Mouse (Mus musculus): ENCODE results near the gene Atp8a1. TPM values are rescaled to one million over a fixed set of nuclear protein-coding genes. Genes with fewer than 3 reads are reported as not detected.
"Not testable (repeated sequence)": the region's sequence is repeated elsewhere in the genome, so short reads cannot be mapped to it uniquely, and the experiment has no call there.

Gene Atp8a1
- total and polyA plus RNA-seq, 2 experiments = 3.8 to 5.1 TPM

GRCm38 (mm10) chr5:67823771-67824170 is 23.5 kb downstream of the Atp8a1 start:
- TF ChIP-seq POLR2A (IDR thresholded peaks at IDR 0.05; ENCODE audit: extremely low read depth, insufficient read depth, low read length) (no peak), CTCF (IDR thresholded peaks at IDR 0.05; ENCODE audit: low read depth, low read length) (no peak)
- no peaks in the 10 kb centered on the region for H3K4me1 ChIP-seq (ENCODE audit: control insufficient read depth, insufficient read depth, low read length)
- DNase-seq (ENCODE audit: extremely low read depth, low read depth, low spot score) = no peak
- H3K36me3 ChIP-seq (ENCODE audit: control insufficient read depth, insufficient read depth, low read length) = no peaks in the 10 kb centered on the region
- H3K27ac ChIP-seq (replicated peaks; ENCODE audit: insufficient read depth, low read depth, low read length) = no peak overlapping the region
- H3K79me2 ChIP-seq (ENCODE audit: control insufficient read depth, insufficient read depth, low read length) = no peaks in the 10 kb centered on the region
- no peak overlapping the region for H3K9ac ChIP-seq (ENCODE audit: low read depth, low read length)
- 76% methylated on average over 5 of the region's 5 CpGs for WGBS
- H3K4me3 ChIP-seq (ENCODE audit: insufficient read depth, low read depth, low read length) = no peak overlapping the region
- no peaks in the 10 kb centered on the region for H3K27me3 ChIP-seq (ENCODE audit: control insufficient read depth, insufficient read depth, low read length)

GRCm38 (mm10) chr5:67822619-67823018 is 24.6 kb downstream of the Atp8a1 start:
- Histone ChIP-seq H3K27me3 (ENCODE audit: control insufficient read depth, insufficient read depth, low read length) (no peaks in the 10 kb centered on the region), H3K4me3 (ENCODE audit: insufficient read depth, low read depth, low read length) (no peak overlapping the region), H3K4me1 (ENCODE audit: control insufficient read depth, insufficient read depth, low read length) (no peaks in the 10 kb centered on the region; the same call in 1 of the 2 replicates), H3K27ac (replicated peaks; ENCODE audit: insufficient read depth, low read depth, low read length) (peak overlapping the region; percentile 32; the same call in 1 of the 2 replicates), H3K9ac (ENCODE audit: low read depth, low read length) (no peak overlapping the region), H3K79me2 (ENCODE audit: control insufficient read depth, insufficient read depth, low read length) (no peaks in the 10 kb centered on the region), H3K36me3 (ENCODE audit: control insufficient read depth, insufficient read depth, low read length) (no peaks in the 10 kb centered on the region)
- TF ChIP-seq CTCF (IDR thresholded peaks at IDR 0.05; ENCODE audit: low read depth, low read length) (no peak), POLR2A (IDR thresholded peaks at IDR 0.05; ENCODE audit: extremely low read depth, insufficient read depth, low read length) (no peak)
- no peak for DNase-seq (ENCODE audit: extremely low read depth, low read depth, low spot score)
- WGBS = 27% methylated on average over 6 of the region's 6 CpGs

GRCm38 (mm10) chr5:67821987-67822401 is 25.2 kb downstream of the Atp8a1 start:
- Histone ChIP-seq H3K27ac (replicated peaks; ENCODE audit: insufficient read depth, low read depth, low read length) (no peak overlapping the region), H3K4me1 (ENCODE audit: control insufficient read depth, insufficient read depth, low read length) (no peaks in the 10 kb centered on the region; the same call in 1 of the 2 replicates), H3K27me3 (ENCODE audit: control insufficient read depth, insufficient read depth, low read length) (no peaks in the 10 kb centered on the region), H3K9ac (ENCODE audit: low read depth, low read length) (no peak overlapping the region), H3K4me3 (ENCODE audit: insufficient read depth, low read depth, low read length) (no peak overlapping the region), H3K79me2 (ENCODE audit: control insufficient read depth, insufficient read depth, low read length) (no peaks in the 10 kb centered on the region), H3K36me3 (ENCODE audit: control insufficient read depth, insufficient read depth, low read length) (no peaks in the 10 kb centered on the region)
- 74% methylated on average over 8 of the region's 8 CpGs for WGBS
- DNase-seq (ENCODE audit: extremely low read depth, low read depth, low spot score) = peak; percentile 48
- TF ChIP-seq CTCF (IDR thresholded peaks at IDR 0.05; ENCODE audit: low read depth, low read length) (no peak), POLR2A (IDR thresholded peaks at IDR 0.05; ENCODE audit: extremely low read depth, insufficient read depth, low read length) (no peak)

- DNase-seq (ENCODE audit: extremely low read depth, low read depth, low spot score) = no peak
- Histone ChIP-seq H3K79me2 (ENCODE audit: control insufficient read depth, insufficient read depth, low read length) (no peaks in the 10 kb centered on the region), H3K9ac (ENCODE audit: low read depth, low read length) (no peak overlapping the region), H3K4me1 (ENCODE audit: control insufficient read depth, insufficient read depth, low read length) (no peaks in the 10 kb centered on the region; the same call in 1 of the 2 replicates), H3K27ac (replicated peaks; ENCODE audit: insufficient read depth, low read depth, low read length) (no peak overlapping the region), H3K27me3 (ENCODE audit: control insufficient read depth, insufficient read depth, low read length) (no peaks in the 10 kb centered on the region; the same call in 1 of the 2 replicates), H3K36me3 (ENCODE audit: control insufficient read depth, insufficient read depth, low read length) (no peaks in the 10 kb centered on the region), H3K4me3 (ENCODE audit: insufficient read depth, low read depth, low read length) (no peak overlapping the region)
- 77% methylated on average over 2 of the region's 2 CpGs for WGBS
- TF ChIP-seq CTCF (IDR thresholded peaks at IDR 0.05; ENCODE audit: low read depth, low read length) = no peak
- TF ChIP-seq POLR2A (IDR thresholded peaks at IDR 0.05; ENCODE audit: extremely low read depth, insufficient read depth, low read length) = no peak
Observed at GRCm38 (mm10) chr5:67821185-67821584, 26.0 kb downstream of the Atp8a1 start.

GRCm38 (mm10) chr5:67819451-67819850 is 27.8 kb downstream of the Atp8a1 start:
- H3K27me3 ChIP-seq (ENCODE audit: control insufficient read depth, insufficient read depth, low read length) = no peaks in the 10 kb centered on the region; the same call in 1 of the 2 replicates
- H3K4me3 ChIP-seq (ENCODE audit: insufficient read depth, low read depth, low read length) = no peak overlapping the region
- H3K79me2 ChIP-seq (ENCODE audit: control insufficient read depth, insufficient read depth, low read length) = no peaks in the 10 kb centered on the region
- DNase-seq (ENCODE audit: extremely low read depth, low read depth, low spot score) = no peak
- TF ChIP-seq POLR2A (IDR thresholded peaks at IDR 0.05; ENCODE audit: extremely low read depth, insufficient read depth, low read length) (no peak), CTCF (IDR thresholded peaks at IDR 0.05; ENCODE audit: low read depth, low read length) (no peak)
- no peaks in the 10 kb centered on the region for H3K36me3 ChIP-seq (ENCODE audit: control insufficient read depth, insufficient read depth, low read length)
- no peaks in the 10 kb centered on the region; the same call in 1 of the 2 replicates for H3K4me1 ChIP-seq (ENCODE audit: control insufficient read depth, insufficient read depth, low read length)
- WGBS = 82% methylated on average over 5 of the region's 5 CpGs
- no peak overlapping the region for H3K27ac ChIP-seq (replicated peaks; ENCODE audit: insufficient read depth, low read depth, low read length)
- no peak overlapping the region for H3K9ac ChIP-seq (ENCODE audit: low read depth, low read length)

GRCm38 (mm10) chr5:67815572-67816325 is 31.5 kb downstream of the Atp8a1 start:
- no peaks in the 10 kb centered on the region for H3K79me2 ChIP-seq (ENCODE audit: control insufficient read depth, insufficient read depth, low read length)
- H3K4me1 ChIP-seq (ENCODE audit: control insufficient read depth, insufficient read depth, low read length) = no peaks in the 10 kb centered on the region; the same call in 1 of the 2 replicates
- no peaks in the 10 kb centered on the region for H3K36me3 ChIP-seq (ENCODE audit: control insufficient read depth, insufficient read depth, low read length)
- no peak overlapping the region for H3K4me3 ChIP-seq (ENCODE audit: insufficient read depth, low read depth, low read length)
- TF ChIP-seq CTCF (IDR thresholded peaks at IDR 0.05; ENCODE audit: low read depth, low read length) = no peak
- no peak for TF ChIP-seq POLR2A (IDR thresholded peaks at IDR 0.05; ENCODE audit: extremely low read depth, insufficient read depth, low read length)
- 20% methylated on average over 16 of the region's 16 CpGs for WGBS
- H3K27ac ChIP-seq (replicated peaks; ENCODE audit: insufficient read depth, low read depth, low read length) = no peak overlapping the region
- peaks cover 2% of the 10 kb centered on the region; the same call in 1 of the 2 replicates for H3K27me3 ChIP-seq (ENCODE audit: control insufficient read depth, insufficient read depth, low read length)
- no peak overlapping the region for H3K9ac ChIP-seq (ENCODE audit: low read depth, low read length)
- DNase-seq (ENCODE audit: extremely low read depth, low read depth, low spot score) = peak; percentile 43

GRCm38 (mm10) chr5:67815060-67815459 is 32.2 kb downstream of the Atp8a1 start:
- DNase-seq (ENCODE audit: extremely low read depth, low read depth, low spot score); H3K4me1 ChIP-seq (ENCODE audit: control insufficient read depth, insufficient read depth, low read length); H3K27ac ChIP-seq (replicated peaks; ENCODE audit: insufficient read depth, low read depth, low read length); H3K36me3 ChIP-seq (ENCODE audit: control insufficient read depth, insufficient read depth, low read length); H3K79me2 ChIP-seq (ENCODE audit: control insufficient read depth, insufficient read depth, low read length); H3K9ac ChIP-seq (ENCODE audit: low read depth, low read length); H3K4me3 ChIP-seq (ENCODE audit: insufficient read depth, low read depth, low read length); H3K27me3 ChIP-seq (ENCODE audit: control insufficient read depth, insufficient read depth, low read length): not testable (repeated sequence)
- WGBS = 71% methylated on average over 8 of the region's 8 CpGs
